Mouse (Mus musculus) erythroblast, adult 5-6 weeks (primary cell): ENCODE measurements around the gene Cfap52. TPM values are rescaled to one million over a fixed set of nuclear protein-coding genes. Genes with fewer than 3 reads are reported as not detected.

ENCODE experiments used
- total RNA-seq, 2 experiments: library from RNA; stranded (forward) in 1 of 2; stranded (reverse) in 1 of 2; fragments of 150-400 nt in 1 of 2; fragments of 200-764, 138-1000 nt in 1 of 2; gene quantifications; 2 replicates each; pipeline versions ENCODE4 v1.2.3 to v1.2.4; 2015 to 2017; ENCODE audit warnings: low replicate concordance in 2 of 2

The Cfap52 gene
- total RNA-seq, 2 experiments from 2014 or later, result not detected

Other genes with a start within 250 kb of the Cfap52 start
- gene Glp2r, start 194.5 kb downstream of the Cfap52 start, total RNA-seq (2015; ENCODE audit: low replicate concordance), result not detected in 2 replicates
- not detected in 2 replicates for gene Glp2r, start 194.5 kb downstream of the Cfap52 start, total RNA-seq (2017; ENCODE audit: low replicate concordance)
- not detected in 2 replicates for gene Gsg1l2, start 191.0 kb downstream of the Cfap52 start, total RNA-seq (2015; ENCODE audit: low replicate concordance)
- not detected in 2 replicates for gene Gsg1l2, start 191.0 kb downstream of the Cfap52 start, total RNA-seq (2017; ENCODE audit: low replicate concordance)
- not detected in 2 replicates for gene Dhrs7c, start 167.5 kb downstream of the Cfap52 start, total RNA-seq (2015; ENCODE audit: low replicate concordance)
- not detected in 2 replicates for gene Dhrs7c, start 167.5 kb downstream of the Cfap52 start, total RNA-seq (2017; ENCODE audit: low replicate concordance)
- not detected in 2 replicates for gene Usp43, start 43.5 kb downstream of the Cfap52 start, total RNA-seq (2015; ENCODE audit: low replicate concordance)
- not detected in 2 replicates for gene Usp43, start 43.5 kb downstream of the Cfap52 start, total RNA-seq (2017; ENCODE audit: low replicate concordance)
- gene Stx8, start 542 bp upstream of the Cfap52 start, total RNA-seq (2015; ENCODE audit: low replicate concordance), result 3.8 and 6.1 TPM in 2 replicates
- gene Stx8, start 542 bp upstream of the Cfap52 start, total RNA-seq (2017; ENCODE audit: low replicate concordance), result 5.3 and 9.5 TPM in 2 replicates